Mouse (Mus musculus) spleen, embryonic (tissue): ENCODE results near the gene St7l.

Source experiments
- CTCF ChIA-PET: fragments of 350-600 bp; sonication (Branson Sonifier 250); formaldehyde crosslinking; loops from one replicate; lab custom pipeline; 2022; lab: Charles Lee

Gene St7l

GRCm38 (mm10) chr3:104896141-104896540, 32.3 kb downstream of the St7l start:
- CTCF ChIA-PET = no interaction called here

DNA sequence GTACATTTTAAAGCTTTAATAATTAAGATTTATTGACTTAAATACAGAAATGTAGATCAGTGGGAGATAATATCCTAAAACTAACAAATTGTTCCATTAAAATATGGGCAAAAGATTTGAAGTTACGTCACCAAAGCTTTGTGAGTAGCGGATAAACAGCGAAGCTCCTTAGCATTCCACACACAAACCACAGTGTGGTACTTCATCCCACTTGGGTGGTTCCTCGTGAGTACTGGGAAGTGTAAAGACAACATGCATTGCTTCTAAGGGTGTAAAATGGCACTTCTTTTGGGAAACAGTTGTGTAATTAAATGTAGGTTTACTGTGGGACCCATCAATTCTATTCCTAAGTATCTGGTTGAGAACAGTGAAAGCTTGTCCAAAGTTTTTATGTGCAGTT, 37.3 kb downstream of the St7l start:
- CTCF ChIA-PET = interaction anchor here (0.6 kb wide), 1 partner anchor 138 kb away, joined by 3 read pairs; no protein-coding TSS in a partner anchor

- CTCF ChIA-PET = no interaction called here
Observed at GRCm38 (mm10) chr3:104905389-104905788, 41.6 kb downstream of the St7l start.

DNA sequence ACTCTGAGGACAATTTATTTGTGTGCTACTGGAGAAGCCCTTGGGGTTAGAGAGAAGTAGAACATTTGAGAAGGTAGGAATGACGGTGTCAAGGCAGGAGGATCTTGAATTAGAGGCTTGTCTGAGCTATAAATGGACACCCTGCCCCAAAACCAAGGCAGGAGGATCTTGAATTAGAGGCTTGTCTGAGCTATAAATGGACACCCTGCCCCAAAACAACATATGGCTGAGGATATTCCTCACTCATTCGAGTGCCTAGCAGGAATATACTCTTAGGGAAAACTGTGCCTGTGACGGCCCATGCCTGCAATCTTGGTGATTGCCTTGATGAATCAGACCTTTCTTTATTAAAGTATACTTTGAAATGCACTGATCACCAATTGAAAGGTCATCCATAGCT, 42.2 kb downstream of the St7l start:
- CTCF ChIA-PET = no interaction called here

DNA sequence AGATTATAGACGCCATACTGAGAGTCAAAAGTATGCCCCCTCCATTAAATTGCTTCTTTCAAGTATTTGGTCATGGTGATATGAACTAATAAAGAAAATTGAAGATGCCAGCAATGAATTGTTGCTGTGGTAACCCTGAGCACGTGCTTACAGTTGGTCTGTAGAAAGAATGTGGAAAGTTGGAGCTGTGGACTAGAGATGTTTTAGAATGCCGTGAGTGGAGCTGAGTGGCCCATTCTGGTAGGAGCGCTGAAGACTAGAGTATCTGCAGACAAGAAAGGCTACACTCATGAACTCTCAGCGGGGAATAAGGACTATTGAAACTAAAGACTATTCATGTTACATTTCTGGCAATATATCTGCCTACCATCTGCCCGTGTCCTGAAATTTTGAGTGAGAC, 45.4 kb downstream of the St7l start:
- CTCF ChIA-PET = interaction anchor here (0.6 kb wide), 1 partner anchor 21 kb away, joined by 3 read pairs; no protein-coding TSS in a partner anchor

- CTCF ChIA-PET = no interaction called here
Observed at GRCm38 (mm10) chr3:104914986-104915385, 51.2 kb downstream of the St7l start.

DNA sequence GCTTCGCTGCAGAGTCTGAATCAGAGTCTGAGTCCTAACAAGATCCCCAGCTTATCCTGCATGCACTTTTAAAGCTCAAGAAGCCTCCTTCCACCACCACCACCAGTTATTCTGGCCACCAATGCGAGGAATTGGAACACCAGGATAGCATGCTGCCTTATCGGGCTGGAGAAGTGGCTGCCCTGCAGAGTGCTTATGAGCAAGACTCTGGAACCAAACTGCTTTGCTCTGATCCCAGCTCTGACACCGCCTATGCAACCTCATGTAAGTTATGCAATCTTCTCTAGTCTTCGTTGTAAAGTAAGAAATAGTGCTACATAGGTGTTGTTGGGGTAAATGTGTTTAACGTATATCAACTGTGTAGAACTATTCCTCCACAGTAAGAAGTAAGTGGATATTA, 65.6 kb downstream of the St7l start:
- CTCF ChIA-PET = no interaction called here

DNA sequence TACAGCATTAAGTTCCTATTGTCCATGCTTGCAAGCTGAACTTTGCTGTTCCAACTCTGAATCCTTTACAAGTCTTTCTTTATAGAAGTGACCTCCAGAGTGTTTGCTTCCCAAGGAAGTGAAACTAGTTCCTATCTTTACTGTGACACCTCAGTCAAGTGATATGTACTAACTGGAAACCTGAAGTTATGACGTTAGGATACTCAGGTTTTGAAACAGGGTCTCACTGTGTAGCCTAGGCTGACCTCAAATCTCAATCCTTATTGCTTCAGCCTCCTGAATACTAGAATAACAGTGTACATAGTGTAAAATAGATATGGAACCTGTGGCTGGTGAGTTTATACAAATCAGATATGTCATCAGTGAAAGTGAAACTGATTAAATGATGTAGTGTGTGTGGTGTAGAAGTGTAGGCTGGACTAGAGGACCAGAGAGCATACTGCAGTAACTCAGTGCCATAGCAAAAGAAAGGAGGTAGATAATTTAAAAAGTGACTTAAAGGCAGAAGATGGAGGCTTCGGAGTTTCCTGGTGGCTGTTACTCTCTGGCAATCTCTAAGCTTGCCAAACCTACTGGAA, 74.0 kb downstream of the St7l start:
- CTCF ChIA-PET = interaction anchor here (0.6 kb wide), 1 partner anchor 17 kb away, joined by 4 read pairs; no protein-coding TSS in a partner anchor

GRCm38 (mm10) chr3:104938327-104938726, 74.5 kb downstream of the St7l start:
- CTCF ChIA-PET = no interaction called here

DNA sequence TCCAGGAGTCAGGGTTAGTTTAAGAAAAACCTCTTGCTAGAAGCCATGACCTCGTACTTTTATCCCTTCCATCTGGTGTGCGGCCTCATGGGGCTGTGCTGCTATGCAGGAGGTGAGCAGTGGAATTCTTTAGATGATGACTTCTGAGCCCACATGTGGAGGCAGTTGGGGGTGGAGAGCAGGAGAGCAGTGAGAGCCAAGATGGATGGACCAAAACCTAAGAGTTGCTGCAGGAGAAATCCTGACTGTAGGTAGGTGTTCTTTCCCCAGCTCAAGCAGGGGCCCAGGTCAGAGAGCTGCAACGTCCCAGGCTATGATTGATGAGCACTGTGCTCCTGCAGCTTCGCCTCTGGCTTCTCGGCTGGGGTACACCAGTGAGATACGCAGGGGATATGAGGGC, 76.9 kb downstream of the St7l start:
- CTCF ChIA-PET = no interaction called here

GRCm38 (mm10) chr3:104942682-104943081, 78.9 kb downstream of the St7l start:
- CTCF ChIA-PET = no interaction called here

DNA sequence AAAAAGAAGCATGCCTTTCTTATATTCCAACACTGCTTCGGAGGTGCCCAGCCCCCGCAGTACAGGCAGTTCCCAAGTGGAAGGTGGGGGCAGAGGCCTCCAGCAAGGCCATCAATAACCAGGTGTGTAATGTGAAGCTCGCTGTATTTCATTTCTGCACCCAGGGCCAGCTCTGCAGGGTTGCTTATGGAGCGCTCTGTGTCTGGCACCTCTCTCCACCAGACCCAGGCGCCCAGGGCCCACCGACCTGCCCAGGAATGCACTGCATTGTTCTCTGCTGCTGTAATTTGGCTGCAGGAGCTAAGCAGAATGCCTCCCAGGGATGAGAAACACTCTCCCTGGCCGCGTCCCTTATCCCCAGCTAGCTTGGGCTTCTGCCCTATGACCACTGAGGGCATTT, 79.5 kb downstream of the St7l start:
- CTCF ChIA-PET = interaction anchor here (0.5 kb wide), 1 partner anchor 12 kb away, joined by 4 read pairs; no protein-coding TSS in a partner anchor

GRCm38 (mm10) chr3:104944894-104945293, 81.1 kb downstream of the St7l start:
- CTCF ChIA-PET = interaction anchor here (0.6 kb wide), 1 partner anchor 16 kb away, joined by 3 read pairs; no protein-coding TSS in a partner anchor

DNA sequence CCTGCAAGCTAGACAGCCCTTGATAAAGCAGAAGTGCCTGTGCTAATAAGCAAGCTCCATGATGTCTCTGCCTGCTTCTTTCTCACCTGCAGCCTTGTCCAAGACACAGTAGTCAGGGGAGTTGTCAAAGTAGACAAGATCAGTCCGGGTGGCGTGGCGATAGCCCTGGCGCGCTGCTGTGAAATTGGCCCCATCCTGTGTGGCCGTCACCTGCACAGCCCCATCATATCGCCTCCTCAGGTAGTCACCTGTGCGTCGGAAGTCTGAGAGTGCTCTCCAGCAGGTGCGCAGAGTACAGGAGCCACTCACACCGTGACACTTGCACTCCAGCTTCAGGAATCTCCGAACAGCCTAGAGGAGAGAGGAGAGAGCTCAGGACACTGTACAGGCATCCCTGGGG, 87.1 kb downstream of the St7l start:
- CTCF ChIA-PET = interaction anchor here (0.6 kb wide), 1 partner anchor 88 kb away, joined by 3 read pairs; no protein-coding TSS in a partner anchor

- CTCF ChIA-PET = no interaction called here
Observed at GRCm38 (mm10) chr3:104952891-104953670, 89.3 kb downstream of the St7l start.

- CTCF ChIA-PET = no interaction called here
Observed at GRCm38 (mm10) chr3:104954137-104954536, 90.3 kb downstream of the St7l start.

GRCm38 (mm10) chr3:104954551-104954950, 90.7 kb downstream of the St7l start:
- CTCF ChIA-PET = no interaction called here

DNA sequence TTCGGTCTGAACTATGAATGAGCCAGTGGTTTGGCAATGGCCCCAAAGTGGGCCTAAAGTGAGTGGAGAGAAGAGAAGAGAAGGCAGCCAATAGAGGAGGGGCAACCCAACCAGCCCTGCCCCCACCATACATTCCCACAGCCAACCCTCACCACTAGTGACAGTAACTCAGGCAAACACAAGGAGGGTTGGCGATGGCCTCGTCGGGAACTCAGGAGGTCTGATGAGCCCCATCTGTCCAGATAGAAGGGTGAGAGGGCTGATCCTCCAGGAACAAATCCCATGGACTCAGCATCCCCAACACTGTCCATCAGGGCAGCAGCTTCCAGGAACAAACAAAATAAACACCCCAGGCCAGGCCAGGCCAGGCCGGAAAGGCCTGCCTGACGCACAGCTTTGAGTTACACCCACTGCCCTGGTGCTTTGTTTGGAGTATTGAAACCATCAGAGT, 92.4 kb downstream of the St7l start:
- CTCF ChIA-PET = no interaction called here

GRCm38 (mm10) chr3:104960026-104961000, 96.5 kb downstream of the St7l start:
- CTCF ChIA-PET = interaction anchor here (0.5 kb wide), 1 partner anchor 195 kb away, joined by 3 read pairs; no protein-coding TSS in a partner anchor

DNA sequence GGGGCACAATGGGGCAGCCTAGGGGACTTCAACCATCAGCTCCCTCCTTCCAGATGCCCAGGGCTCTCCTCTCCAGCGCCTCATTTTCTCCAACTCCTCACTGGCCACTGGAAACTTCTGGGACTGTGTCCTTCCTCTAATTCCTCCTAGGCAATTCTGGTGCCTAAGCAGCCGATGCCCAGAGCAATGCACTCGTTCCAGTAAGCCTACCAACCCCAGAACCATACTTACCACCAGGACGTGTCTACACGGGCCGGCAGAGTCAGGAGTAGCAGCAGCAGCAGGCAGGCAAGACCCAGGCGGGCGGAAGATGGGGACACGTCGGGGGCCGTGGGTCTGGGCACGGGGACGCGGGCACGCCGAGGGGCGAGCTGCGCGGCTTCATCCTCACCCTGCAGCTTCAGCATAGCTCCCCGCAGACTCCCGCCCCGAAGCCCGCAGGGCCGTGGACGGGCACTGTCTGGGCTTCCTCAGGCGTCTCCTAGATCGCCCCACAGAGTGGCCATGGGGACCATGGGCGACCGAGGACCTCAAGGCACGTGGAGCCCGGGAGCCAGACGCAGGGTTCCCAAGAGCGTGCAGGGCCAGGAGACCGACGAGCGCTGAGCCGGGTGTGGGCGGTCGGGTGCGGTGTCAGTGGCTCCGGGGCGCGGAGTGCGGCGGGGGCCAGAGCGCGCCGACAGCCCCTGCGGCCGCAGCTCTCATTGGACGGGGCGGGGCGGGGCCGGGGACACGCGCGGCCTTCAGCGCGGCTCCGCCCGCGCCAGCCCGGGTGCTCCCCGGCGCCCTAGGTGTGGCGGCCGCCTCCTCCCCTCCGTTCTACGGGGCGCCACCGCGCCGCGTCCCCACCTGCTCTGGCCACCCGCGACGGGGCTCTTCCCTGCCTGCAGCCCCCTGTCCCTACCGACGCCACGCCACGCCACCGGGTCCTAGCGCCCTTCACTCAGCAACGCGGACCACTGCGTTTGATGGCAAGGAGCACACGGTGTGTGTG, 97.6 kb downstream of the St7l start, which contains the start of gene Wnt2b:
TSS of gene Wnt2b (minus strand) at position 856 of the 994 bp plus-strand sequence.
- CTCF ChIA-PET = interaction anchor here (0.6 kb wide), 1 partner anchor 17 kb away, joined by 3 read pairs; no protein-coding TSS in a partner anchor
